Mouse (Mus musculus): ENCODE measurements at regions not wholly inside any gene's neighbourhood (a gene's known extent, or its start where the extent isn't known, plus 50 kb on each side); places are given as distances from the start of the nearest gene placed in this dataset.

- TF ChIP-seq CTCF (IDR thresholded peaks at IDR 0.05; ENCODE audit: low read depth, low read length) (no peak), POLR2A (IDR thresholded peaks at IDR 0.05; ENCODE audit: extremely low read depth, insufficient read depth, low read length) (no peak)
Observed at GRCm38 (mm10) chr17:79781733-79782663, 67.1 kb upstream of the Cyp1b1 start.
